Mouse (Mus musculus): ENCODE measurements around the gene Vwc2. TPM values are rescaled to one million over a fixed set of nuclear protein-coding genes. Genes with fewer than 3 reads are reported as not detected.

The Vwc2 gene
- polyA plus RNA-seq, 1 experiment from 2014 or later, result 1.3 TPM

- WGBS, result 61% methylated on average over 1 of the region's 1 CpGs
- Histone ChIP-seq H3K4me3 (ENCODE audit: control insufficient read depth in 1 of 2, insufficient read depth in 1 of 2, low read depth in 1 of 2, low read length in 2 of 2) (no peak overlapping the region), H3K4me2 (ENCODE audit: low read length) (no peak overlapping the region), H3K36me3 (ENCODE audit: control insufficient read depth, insufficient read depth, low read length) (no peaks in the 10 kb centered on the region), H3K9me3 (ENCODE audit: control insufficient read depth, low read length) (no peaks in the 10 kb centered on the region), H3K9ac (ENCODE audit: low read length) (no peak overlapping the region), H3K4me1 (ENCODE audit: control insufficient read depth in 2 of 2, insufficient read depth in 2 of 2, low read length in 2 of 2) (no peaks in the 10 kb centered on the region), H3K27me3 (ENCODE audit: control insufficient read depth, insufficient read depth, low read length) (no peaks in the 10 kb centered on the region), H3K27ac (replicated peaks in 1 of 2; ENCODE audit: control insufficient read depth in 1 of 2, insufficient read depth in 1 of 2, low read depth in 2 of 2, low read length in 2 of 2) (no peak overlapping the region)
- ATAC-seq (ENCODE audit: insufficient number of reproducible peaks, insufficient read depth, low FRiP score, low read depth), result no peak
Observed at GRCm38 (mm10) chr11:11152681-11153080, 38.7 kb downstream of the Vwc2 start.

- Histone ChIP-seq H3K4me3 (ENCODE audit: control insufficient read depth in 1 of 2, insufficient read depth in 1 of 2, low read depth in 1 of 2, low read length in 2 of 2) (no peak overlapping the region), H3K27me3 (ENCODE audit: control insufficient read depth, insufficient read depth, low read length) (no peaks in the 10 kb centered on the region), H3K9ac (ENCODE audit: low read length) (no peak overlapping the region), H3K36me3 (ENCODE audit: control insufficient read depth, insufficient read depth, low read length) (no peaks in the 10 kb centered on the region), H3K9me3 (ENCODE audit: control insufficient read depth, low read length) (no peaks in the 10 kb centered on the region), H3K4me2 (ENCODE audit: low read length) (no peak overlapping the region), H3K4me1 (ENCODE audit: control insufficient read depth in 2 of 2, insufficient read depth in 2 of 2, low read length in 2 of 2) (no peaks in the 10 kb centered on the region), H3K27ac (replicated peaks in 1 of 2; ENCODE audit: control insufficient read depth in 1 of 2, insufficient read depth in 1 of 2, low read depth in 2 of 2, low read length in 2 of 2) (no peak overlapping the region)
- WGBS, result 85% methylated on average over 4 of the region's 4 CpGs
- no peak for ATAC-seq (ENCODE audit: insufficient number of reproducible peaks, insufficient read depth, low FRiP score, low read depth)
Observed at GRCm38 (mm10) chr11:11171396-11171795, 57.4 kb downstream of the Vwc2 start.

GRCm38 (mm10) chr11:11175259-11175658 lies 61.2 kb downstream of the Vwc2 start:
- H3K9ac ChIP-seq (ENCODE audit: low read length), result no peak overlapping the region
- H3K4me1 ChIP-seq (ENCODE audit: control insufficient read depth in 2 of 2, insufficient read depth in 2 of 2, low read length in 2 of 2), result no peaks in the 10 kb centered on the region
- no peak overlapping the region for H3K4me2 ChIP-seq (ENCODE audit: low read length)
- H3K27ac ChIP-seq (replicated peaks in 1 of 2; ENCODE audit: control insufficient read depth in 1 of 2, insufficient read depth in 1 of 2, low read depth in 2 of 2, low read length in 2 of 2), result no peak overlapping the region
- H3K4me3 ChIP-seq (ENCODE audit: control insufficient read depth in 1 of 2, insufficient read depth in 1 of 2, low read depth in 1 of 2, low read length in 2 of 2), result no peak overlapping the region
- 43% methylated on average over 2 of the region's 2 CpGs for WGBS
- H3K36me3 ChIP-seq (ENCODE audit: control insufficient read depth, insufficient read depth, low read length), result no peaks in the 10 kb centered on the region
- H3K27me3 ChIP-seq (ENCODE audit: control insufficient read depth, insufficient read depth, low read length), result no peaks in the 10 kb centered on the region
- no peaks in the 10 kb centered on the region for H3K9me3 ChIP-seq (ENCODE audit: control insufficient read depth, low read length)
- no peak for ATAC-seq (ENCODE audit: insufficient number of reproducible peaks, insufficient read depth, low FRiP score, low read depth)

- Histone ChIP-seq H3K4me2 (ENCODE audit: low read length) (no peak overlapping the region), H3K36me3 (ENCODE audit: control insufficient read depth, insufficient read depth, low read length) (no peaks in the 10 kb centered on the region), H3K27me3 (ENCODE audit: control insufficient read depth, insufficient read depth, low read length) (no peaks in the 10 kb centered on the region), H3K4me3 (ENCODE audit: control insufficient read depth in 1 of 2, insufficient read depth in 1 of 2, low read depth in 1 of 2, low read length in 2 of 2) (no peak overlapping the region), H3K27ac (replicated peaks in 1 of 2; ENCODE audit: control insufficient read depth in 1 of 2, insufficient read depth in 1 of 2, low read depth in 2 of 2, low read length in 2 of 2) (no peak overlapping the region), H3K9ac (ENCODE audit: low read length) (no peak overlapping the region), H3K4me1 (ENCODE audit: control insufficient read depth in 2 of 2, insufficient read depth in 2 of 2, low read length in 2 of 2) (no peaks in the 10 kb centered on the region), H3K9me3 (ENCODE audit: control insufficient read depth, low read length) (no peaks in the 10 kb centered on the region)
- no peak for ATAC-seq (ENCODE audit: insufficient number of reproducible peaks, insufficient read depth, low FRiP score, low read depth)
- 63% methylated on average over 2 of the region's 2 CpGs for WGBS
Observed at GRCm38 (mm10) chr11:11182705-11183104, 68.7 kb downstream of the Vwc2 start.

GRCm38 (mm10) chr11:11223162-11223561 lies 109.1 kb downstream of the Vwc2 start:
- Histone ChIP-seq H3K4me2 (ENCODE audit: low read length) (no peak overlapping the region), H3K9ac (ENCODE audit: low read length) (no peak overlapping the region), H3K4me3 (ENCODE audit: control insufficient read depth in 1 of 2, insufficient read depth in 1 of 2, low read depth in 1 of 2, low read length in 2 of 2) (no peak overlapping the region), H3K27me3 (ENCODE audit: control insufficient read depth, insufficient read depth, low read length) (no peaks in the 10 kb centered on the region), H3K4me1 (ENCODE audit: control insufficient read depth in 2 of 2, insufficient read depth in 2 of 2, low read length in 2 of 2) (no peaks in the 10 kb centered on the region), H3K27ac (replicated peaks in 1 of 2; ENCODE audit: control insufficient read depth in 1 of 2, insufficient read depth in 1 of 2, low read depth in 2 of 2, low read length in 2 of 2) (no peak overlapping the region), H3K9me3 (ENCODE audit: control insufficient read depth, low read length) (no peaks in the 10 kb centered on the region), H3K36me3 (ENCODE audit: control insufficient read depth, insufficient read depth, low read length) (no peaks in the 10 kb centered on the region)
- no peak for ATAC-seq (ENCODE audit: insufficient number of reproducible peaks, insufficient read depth, low FRiP score, low read depth)
- 28% methylated on average over 1 of the region's 1 CpGs for whole genome bisulfite sequencing

GRCm38 (mm10) chr11:11239346-11239745 lies 125.3 kb downstream of the Vwc2 start:
- no peak overlapping the region for H3K27ac ChIP-seq (replicated peaks in 1 of 2; ENCODE audit: control insufficient read depth in 1 of 2, insufficient read depth in 1 of 2, low read depth in 2 of 2, low read length in 2 of 2)
- no peaks in the 10 kb centered on the region for H3K4me1 ChIP-seq (ENCODE audit: control insufficient read depth in 2 of 2, insufficient read depth in 2 of 2, low read length in 2 of 2)
- no peak overlapping the region for H3K9ac ChIP-seq (ENCODE audit: low read length)
- no peaks in the 10 kb centered on the region for H3K27me3 ChIP-seq (ENCODE audit: control insufficient read depth, insufficient read depth, low read length)
- H3K9me3 ChIP-seq (ENCODE audit: control insufficient read depth, low read length), result no peaks in the 10 kb centered on the region
- no peak overlapping the region for H3K4me2 ChIP-seq (ENCODE audit: low read length)
- H3K36me3 ChIP-seq (ENCODE audit: control insufficient read depth, insufficient read depth, low read length), result no peaks in the 10 kb centered on the region
- H3K4me3 ChIP-seq (ENCODE audit: control insufficient read depth in 1 of 2, insufficient read depth in 1 of 2, low read depth in 1 of 2, low read length in 2 of 2), result no peak overlapping the region
- 70% methylated on average over 1 of the region's 1 CpGs for WGBS
- no peak for ATAC-seq (ENCODE audit: insufficient number of reproducible peaks, insufficient read depth, low FRiP score, low read depth)

- 47% methylated on average over 6 of the region's 6 CpGs for WGBS
- no peaks in the 10 kb centered on the region for H3K36me3 ChIP-seq (ENCODE audit: control insufficient read depth, insufficient read depth, low read length)
- no peak overlapping the region for H3K9ac ChIP-seq (ENCODE audit: low read length)
- no peak for ATAC-seq (ENCODE audit: insufficient number of reproducible peaks, insufficient read depth, low FRiP score, low read depth)
- no peaks in the 10 kb centered on the region for H3K9me3 ChIP-seq (ENCODE audit: control insufficient read depth, low read length)
- no peak overlapping the region for H3K4me3 ChIP-seq (ENCODE audit: control insufficient read depth in 1 of 2, insufficient read depth in 1 of 2, low read depth in 1 of 2, low read length in 2 of 2)
- no peaks in the 10 kb centered on the region for H3K27me3 ChIP-seq (ENCODE audit: control insufficient read depth, insufficient read depth, low read length)
- no peaks in the 10 kb centered on the region for H3K4me1 ChIP-seq (ENCODE audit: control insufficient read depth in 2 of 2, insufficient read depth in 2 of 2, low read length in 2 of 2)
- no peak overlapping the region for H3K27ac ChIP-seq (replicated peaks in 1 of 2; ENCODE audit: control insufficient read depth in 1 of 2, insufficient read depth in 1 of 2, low read depth in 2 of 2, low read length in 2 of 2)
- no peak overlapping the region for H3K4me2 ChIP-seq (ENCODE audit: low read length)
Observed at GRCm38 (mm10) chr11:11242694-11243377, 128.8 kb downstream of the Vwc2 start.

- no peak for ATAC-seq (ENCODE audit: insufficient number of reproducible peaks, insufficient read depth, low FRiP score, low read depth)
- WGBS, result 73% methylated on average over 1 of the region's 1 CpGs
Observed at GRCm38 (mm10) chr11:11257348-11257747, 143.3 kb downstream of the Vwc2 start.

More at GRCm38 (mm10) chr11:11257348-11257747, 143.3 kb downstream of the Vwc2 start:
- H3K27ac ChIP-seq (replicated peaks in 1 of 2; ENCODE audit: control insufficient read depth in 1 of 2, insufficient read depth in 1 of 2, low read depth in 2 of 2, low read length in 2 of 2), result no peak overlapping the region
- H3K36me3 ChIP-seq (ENCODE audit: control insufficient read depth, insufficient read depth, low read length), result no peaks in the 10 kb centered on the region
- no peak overlapping the region for H3K4me3 ChIP-seq (ENCODE audit: control insufficient read depth in 1 of 2, insufficient read depth in 1 of 2, low read depth in 1 of 2, low read length in 2 of 2)
- no peak overlapping the region for H3K9ac ChIP-seq (ENCODE audit: low read length)
- no peak overlapping the region for H3K4me2 ChIP-seq (ENCODE audit: low read length)
- H3K27me3 ChIP-seq (ENCODE audit: control insufficient read depth, insufficient read depth, low read length), result no peaks in the 10 kb centered on the region
- no peaks in the 10 kb centered on the region for H3K4me1 ChIP-seq (ENCODE audit: control insufficient read depth in 2 of 2, insufficient read depth in 2 of 2, low read length in 2 of 2)
- no peaks in the 10 kb centered on the region for H3K9me3 ChIP-seq (ENCODE audit: control insufficient read depth, low read length)

All from heart, embryonic 14.5 days (tissue).